Mouse (Mus musculus) testis, adult 2 months (tissue): ENCODE measurements around the gene Kncn. TPM values are rescaled to one million over a fixed set of nuclear protein-coding genes. Genes with fewer than 3 reads are reported as not detected.

Experiments
- H3K27ac ChIP-seq: fragments of 200-500 bp; 2 replicates; pipeline ENCODE4 v1.5.1; 2012; ENCODE audit warnings: low read depth, low read length; ENCODE audit not compliant: control insufficient read depth, insufficient read depth
- H3K27me3 ChIP-seq: fragments of 200-500 bp; 2 replicates; pipeline ENCODE4 v1.6.1; 2012; ENCODE audit warnings: mild to moderate bottlenecking, low read length, moderate library complexity; ENCODE audit not compliant: control insufficient read depth, insufficient read depth
- H3K36me3 ChIP-seq: fragments of 200-500 bp; 2 replicates; pipeline ENCODE4 v1.6.1; 2012; ENCODE audit warnings: mild to moderate bottlenecking, low read length; ENCODE audit not compliant: control insufficient read depth, insufficient read depth
- H3K4me1 ChIP-seq: fragments of 200-500 bp; 2 replicates; pipeline ENCODE4 v1.6.1; 2012; ENCODE audit warnings: low read length; ENCODE audit not compliant: control insufficient read depth, insufficient read depth
- H3K4me3 ChIP-seq: fragments of 200-500 bp; 2 replicates; pipeline ENCODE4 v1.5.1; 2012; ENCODE audit warnings: low read depth, mild to moderate bottlenecking, low read length, moderate library complexity, mixed read lengths; ENCODE audit not compliant: control insufficient read depth
- CTCF ChIP-seq: fragments of 200-500 bp; IDR thresholded peaks from 2 replicates; pipeline ENCODE4 v1.5.1; 2012; ENCODE audit warnings: low read depth, mild to moderate bottlenecking, inconsistent platforms, low read length, moderate library complexity; ENCODE audit not compliant: control insufficient read depth, insufficient read depth, insufficient replicate concordance
- POLR2A ChIP-seq: fragments of 200-500 bp; IDR thresholded peaks from 2 replicates; pipeline ENCODE4 v1.6.1; 2012; ENCODE audit warnings: low read depth, mild to moderate bottlenecking, inconsistent platforms, low read length, moderate library complexity; ENCODE audit not compliant: control insufficient read depth
- polyA plus RNA-seq: library from polyadenylated mRNA; depleted of rRNA; stranded (reverse); fragments of >200 nt; gene quantifications from 2 replicates; pipeline ENCODE4 v1.2.3, GENCODE M21; 2012

Kncn gene
- polyA plus RNA-seq, 1 experiment, result 1.0 TPM

DNA sequence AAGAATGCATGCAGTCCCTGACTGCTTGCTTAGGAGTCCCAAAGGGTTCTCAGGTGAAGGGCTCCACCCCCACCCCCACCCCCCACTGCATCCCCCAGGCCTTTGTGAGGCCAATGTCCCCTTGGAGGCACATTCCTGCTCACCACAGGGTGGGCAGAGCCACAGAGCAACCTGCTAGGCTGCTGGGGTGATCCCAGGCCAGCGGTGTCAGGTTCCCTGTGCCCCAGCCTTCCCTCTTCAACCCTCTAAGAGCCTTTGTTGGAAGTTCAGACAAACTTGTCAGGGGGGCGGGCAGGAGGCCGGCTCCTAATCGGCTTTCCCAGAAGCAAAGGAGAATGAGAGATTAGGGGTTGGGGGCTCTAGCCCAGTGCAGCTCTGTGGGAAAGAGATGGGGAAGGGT is 27.4 kb downstream of the Kncn start:
- peaks cover 2% of the 10 kb centered on the region; the same call in 1 of the 2 replicates for H3K4me1 ChIP-seq
- TF ChIP-seq POLR2A (no peak), CTCF (no peak)
- no peak overlapping the region for H3K27ac ChIP-seq
- no peaks in the 10 kb centered on the region for H3K36me3 ChIP-seq
- H3K27me3 ChIP-seq, result no peaks in the 10 kb centered on the region
- H3K4me3 ChIP-seq, result no peak overlapping the region

DNA sequence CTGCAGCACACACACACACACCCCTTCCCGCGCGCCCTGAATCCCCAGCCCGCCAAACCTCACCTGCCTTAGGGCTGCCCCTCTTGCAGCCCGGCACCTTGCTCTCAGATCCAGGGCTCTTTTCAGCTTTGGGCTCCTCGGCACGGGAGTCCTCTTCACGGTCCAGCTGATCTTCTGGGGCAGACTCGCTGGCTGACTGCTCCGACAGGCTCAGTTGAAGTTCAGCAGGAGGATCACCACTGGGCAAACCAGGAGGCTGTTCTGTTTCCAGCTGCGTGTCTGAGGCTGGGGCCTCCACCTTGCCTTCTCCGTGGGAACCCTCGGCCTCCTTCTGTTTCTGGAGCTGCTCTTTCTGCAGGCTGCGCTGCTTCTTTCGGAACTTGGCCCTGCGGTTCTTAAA is 35.7 kb downstream of the Kncn start:
- Histone ChIP-seq H3K4me3 (no peak overlapping the region), H3K27me3 (no peaks in the 10 kb centered on the region), H3K36me3 (no peaks in the 10 kb centered on the region), H3K27ac (no peak overlapping the region), H3K4me1 (peaks cover 5% of the 10 kb centered on the region)
- TF ChIP-seq POLR2A, result no peak
- no peak for TF ChIP-seq CTCF

DNA sequence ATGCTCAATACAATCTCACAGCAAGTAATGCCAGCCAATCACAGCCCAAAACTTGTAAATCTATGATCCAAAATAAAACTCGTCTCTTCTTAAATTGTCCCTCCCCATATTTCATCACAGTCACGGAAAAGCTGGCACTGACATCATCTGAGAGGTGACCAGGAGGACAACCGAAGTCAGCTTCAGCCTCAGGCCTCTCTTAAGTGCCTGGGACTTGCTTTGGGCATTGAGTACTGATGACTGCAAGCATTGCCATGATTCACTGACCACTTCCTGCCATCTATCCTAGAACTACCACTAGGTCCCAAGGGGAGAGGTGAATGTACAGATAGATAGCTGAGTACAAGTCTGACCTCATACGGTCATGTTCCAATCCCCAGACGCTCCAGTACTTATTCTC is 38.5 kb downstream of the Kncn start:
- TF ChIP-seq CTCF (no peak), POLR2A (no peak)

DNA sequence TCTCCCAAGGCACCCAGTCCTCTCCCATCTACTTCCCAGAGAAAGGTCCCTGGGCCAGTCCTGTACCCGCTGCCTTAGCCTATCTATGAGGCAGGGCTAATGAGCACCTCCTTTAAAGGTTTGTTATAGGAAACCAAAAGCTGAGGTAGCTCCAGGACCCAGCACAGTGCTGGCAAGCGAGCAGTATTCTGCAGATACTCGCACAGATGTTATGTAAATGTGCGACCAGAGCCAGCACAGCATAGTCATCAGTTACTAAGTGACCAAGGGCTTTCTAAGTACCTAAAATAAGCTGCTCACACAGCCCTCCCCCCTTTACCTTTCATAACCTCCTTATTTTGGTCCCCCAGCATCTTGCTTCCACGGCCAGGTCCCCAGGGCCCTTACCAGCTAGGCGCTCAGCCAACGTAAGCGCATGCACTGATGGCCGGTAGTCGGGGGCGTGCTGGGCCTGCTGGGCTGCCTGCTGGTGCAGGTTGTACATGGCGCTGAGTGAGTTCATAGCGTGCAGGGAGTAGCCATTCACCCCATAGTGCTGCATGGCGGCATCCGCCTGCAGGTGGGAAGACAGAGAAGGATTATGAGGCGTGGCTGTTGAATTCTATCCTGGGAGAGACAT is 39.2 kb downstream of the Kncn start:
- no peaks in the 10 kb centered on the region for H3K27me3 ChIP-seq
- no peak overlapping the region for H3K27ac ChIP-seq
- H3K4me1 ChIP-seq, result peaks cover under 1% of the 10 kb centered on the region; the same call in 1 of the 2 replicates
- TF ChIP-seq POLR2A, result no peak
- no peak for TF ChIP-seq CTCF
- no peaks in the 10 kb centered on the region for H3K36me3 ChIP-seq
- no peak overlapping the region for H3K4me3 ChIP-seq

More for the DNA sequence above, 38.5 kb downstream of the Kncn start:
- no peak overlapping the region for H3K27ac ChIP-seq
- H3K36me3 ChIP-seq, result no peaks in the 10 kb centered on the region
- peaks cover 5% of the 10 kb centered on the region for H3K4me1 ChIP-seq
- H3K27me3 ChIP-seq, result no peaks in the 10 kb centered on the region
- no peak overlapping the region for H3K4me3 ChIP-seq

DNA sequence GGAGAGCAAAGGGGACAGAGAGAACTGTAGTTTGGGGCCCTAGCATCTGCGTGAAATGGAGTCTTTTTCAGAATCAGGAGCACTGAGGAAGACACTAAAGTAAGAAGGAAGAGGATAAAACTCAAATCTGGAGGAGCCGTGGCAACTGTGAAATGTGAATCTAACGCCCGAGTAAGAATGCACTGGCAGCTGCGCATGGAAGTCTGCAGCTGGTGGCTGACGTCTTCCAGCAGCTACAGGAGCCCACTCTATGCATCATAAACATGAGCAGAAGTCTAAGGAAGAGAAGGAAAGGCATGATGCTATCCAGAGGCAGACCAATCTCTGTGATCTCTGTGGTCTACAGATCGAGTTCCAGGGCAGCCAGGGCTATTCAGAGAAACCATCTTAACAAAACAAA is 43.4 kb downstream of the Kncn start:
- TF ChIP-seq POLR2A (no peak), CTCF (no peak)
- H3K27me3 ChIP-seq, result no peaks in the 10 kb centered on the region
- H3K36me3 ChIP-seq, result no peaks in the 10 kb centered on the region

DNA sequence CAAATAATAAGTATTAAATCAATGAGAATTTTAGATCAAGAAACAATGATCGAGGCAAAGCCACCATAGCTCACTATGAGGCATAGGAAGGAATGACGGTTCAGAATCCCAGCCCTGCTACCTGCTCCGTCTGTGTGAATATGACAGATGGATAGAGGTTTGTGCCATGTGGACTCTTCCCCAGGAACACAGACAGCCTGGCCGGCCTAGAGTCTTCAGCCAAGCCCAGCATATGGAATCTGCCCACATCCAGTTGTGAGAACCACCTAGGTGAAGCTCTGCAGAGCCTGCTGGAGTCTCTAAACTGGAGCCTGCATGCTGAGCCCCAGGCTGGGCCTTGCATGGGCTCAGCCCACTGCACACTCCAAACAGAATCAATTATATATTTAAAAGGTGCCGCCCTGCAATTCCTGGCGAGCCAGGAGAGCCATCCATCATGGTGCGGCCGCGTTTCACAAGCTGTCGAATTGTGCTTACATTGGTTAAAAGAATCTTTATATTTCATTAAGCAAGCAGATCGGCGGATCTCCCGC is 47.4 kb downstream of the Kncn start:
- H3K4me3 ChIP-seq, result no peak overlapping the region
- H3K27me3 ChIP-seq, result peaks cover 6% of the 10 kb centered on the region
- TF ChIP-seq POLR2A (no peak), CTCF (no peak)
- H3K27ac ChIP-seq, result no peak overlapping the region
- no peaks in the 10 kb centered on the region for H3K36me3 ChIP-seq
- peaks cover 8% of the 10 kb centered on the region for H3K4me1 ChIP-seq

More for the DNA sequence above, 43.4 kb downstream of the Kncn start:
- no peaks in the 10 kb centered on the region for H3K4me1 ChIP-seq
- H3K27ac ChIP-seq, result no peak overlapping the region
- no peak overlapping the region for H3K4me3 ChIP-seq

DNA sequence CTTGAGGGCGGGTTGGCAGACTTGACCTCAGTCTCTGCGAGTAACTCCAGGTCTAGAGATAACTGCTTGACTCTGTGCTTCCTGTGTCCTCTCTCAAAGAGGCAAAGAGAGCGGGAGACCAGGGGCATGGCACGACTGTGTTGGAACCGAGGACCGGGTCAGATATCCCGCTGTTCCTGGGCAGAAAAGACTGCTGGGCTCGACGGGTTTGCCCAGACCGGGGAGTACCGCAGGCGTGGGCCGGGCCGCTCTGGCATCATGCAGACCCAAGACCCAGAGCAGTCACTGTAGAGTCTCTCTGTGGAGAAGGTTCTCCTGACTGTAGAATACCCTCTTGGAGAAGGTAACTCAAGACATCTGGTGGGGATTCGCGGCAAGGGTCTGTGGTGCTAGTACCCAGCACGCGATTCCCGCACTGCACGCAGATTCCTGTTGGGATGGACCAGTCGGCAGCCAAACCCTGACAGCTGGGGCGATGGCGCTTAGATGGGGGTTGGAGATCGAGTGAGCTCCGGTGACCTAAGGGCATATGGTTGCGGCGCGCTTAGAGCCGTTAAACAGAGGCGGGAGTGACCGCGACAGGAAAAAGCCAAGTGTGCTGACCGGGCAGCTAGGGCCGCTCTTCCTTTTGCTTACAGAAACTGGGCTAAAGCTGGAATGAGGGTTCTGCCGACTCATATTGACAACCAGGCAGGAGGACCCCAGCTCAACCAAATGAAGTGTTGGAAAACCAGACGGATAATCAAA is 51.8 kb downstream of the Kncn start:
- no peak overlapping the region for H3K27ac ChIP-seq
- TF ChIP-seq POLR2A (no peak), CTCF (no peak)
- peaks cover 18% of the 10 kb centered on the region for H3K27me3 ChIP-seq
- no peaks in the 10 kb centered on the region for H3K36me3 ChIP-seq
- peak overlapping the region; percentile 47 for H3K4me3 ChIP-seq
- H3K4me1 ChIP-seq, result peaks cover 27% of the 10 kb centered on the region

DNA sequence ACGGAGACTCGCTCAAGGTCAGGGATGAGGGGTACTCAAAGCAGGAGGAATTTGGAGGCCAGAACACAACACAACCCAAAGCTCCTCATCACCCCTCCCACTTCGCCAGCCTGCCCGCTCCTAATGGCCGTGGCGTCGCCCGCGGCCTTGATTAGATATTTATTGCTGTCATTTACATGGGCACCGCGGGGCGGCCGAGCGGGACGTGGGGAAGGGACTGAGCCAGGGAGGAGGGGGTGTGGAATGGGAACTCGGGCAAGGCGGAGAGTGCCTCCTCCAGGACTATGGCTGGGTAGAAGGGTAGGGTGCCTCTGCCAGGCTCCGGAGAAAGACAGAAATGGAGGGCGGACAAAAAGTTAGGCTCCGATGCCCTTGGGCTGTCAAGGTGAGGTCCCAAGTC is 52.4 kb downstream of the Kncn start:
- H3K36me3 ChIP-seq, result no peaks in the 10 kb centered on the region
- peaks cover 27% of the 10 kb centered on the region for H3K4me1 ChIP-seq

More for the DNA sequence above, 52.4 kb downstream of the Kncn start:
- Histone ChIP-seq H3K27me3 (peaks cover 18% of the 10 kb centered on the region), H3K27ac (no peak overlapping the region), H3K4me3 (peak overlapping the region; percentile 47)
- TF ChIP-seq POLR2A (no peak), CTCF (no peak)
